Mouse (Mus musculus): Measurements from ENCODE around the gene Sugct. TPM values are rescaled to one million over a fixed set of nuclear protein-coding genes. Genes with fewer than 3 reads are reported as not detected.

Sugct gene
- polyA plus RNA-seq, 1 experiment: 1.0 TPM

GRCm38 (mm10) chr13:16938552-16939465, 756.5 kb downstream of the Sugct start:
- Histone ChIP-seq H3K79me2 (ENCODE audit: control insufficient read depth, insufficient read depth) (no peaks in the 10 kb centered on the region), H3ac (ENCODE audit: control insufficient read depth, insufficient read length) (no peak overlapping the region), H3K27me3 (ENCODE audit: control insufficient read depth, insufficient read depth, insufficient read length) (no peaks in the 10 kb centered on the region), H3K4me2 (ENCODE audit: low read depth) (no peak overlapping the region), H3K36me3 (ENCODE audit: control insufficient read depth, insufficient read depth) (no peaks in the 10 kb centered on the region), H3K4me3 (no peak overlapping the region)
- no peak for TF ChIP-seq REST (IDR thresholded peaks at IDR 0.05; ENCODE audit: insufficient read depth, insufficient read length)

- no peak overlapping the region for H3K4me3 ChIP-seq
- TF ChIP-seq SRF (IDR thresholded peaks at IDR 0.05; ENCODE audit: control insufficient read depth, insufficient read length, low read depth) (no peak), TCF12 (IDR thresholded peaks at IDR 0.05; ENCODE audit: insufficient read depth, poor library complexity, severe bottlenecking) (no peak), E2F4 (IDR thresholded peaks at IDR 0.05; ENCODE audit: insufficient read depth) (no peak), MYOD1 (IDR thresholded peaks at IDR 0.05; ENCODE audit: control insufficient read depth in 1 of 3, insufficient read length in 2 of 3, low read depth in 2 of 3) (no peak), MYOG (IDR thresholded peaks at IDR 0.05; ENCODE audit: control insufficient read depth in 1 of 3, insufficient read depth in 1 of 3, insufficient read length in 2 of 3, low read depth in 2 of 3) (no peak), CEBPB (IDR thresholded peaks at IDR 0.05; ENCODE audit: insufficient read depth, poor library complexity, severe bottlenecking) (no peak), POLR2AphosphoS2 (IDR thresholded peaks at IDR 0.05; ENCODE audit: insufficient read length, low read depth) (no peak), POLR2A (IDR thresholded peaks at IDR 0.05; ENCODE audit: insufficient read length, low read depth) (no peak), TCF3 (IDR thresholded peaks at IDR 0.05; ENCODE audit: insufficient read length, low read depth) (no peak), MAX (IDR thresholded peaks at IDR 0.05; ENCODE audit: low read depth) (no peak), USF1 (IDR thresholded peaks at IDR 0.05; ENCODE audit: low read depth) (no peak), REST (IDR thresholded peaks at IDR 0.05; ENCODE audit: insufficient read depth, insufficient read length) (no peak)
- H3K79me2 ChIP-seq (ENCODE audit: control insufficient read depth, insufficient read depth): no peaks in the 10 kb centered on the region
- H3ac ChIP-seq (ENCODE audit: control insufficient read depth, insufficient read length): no peak overlapping the region
- no peaks in the 10 kb centered on the region for H3K36me3 ChIP-seq (ENCODE audit: control insufficient read depth, insufficient read depth)
- no peak overlapping the region for H3K4me2 ChIP-seq (ENCODE audit: low read depth)
- H3K27me3 ChIP-seq (ENCODE audit: control insufficient read depth, insufficient read depth, insufficient read length): no peaks in the 10 kb centered on the region
Observed at GRCm38 (mm10) chr13:16937422-16938202, 757.7 kb downstream of the Sugct start.

DNA sequence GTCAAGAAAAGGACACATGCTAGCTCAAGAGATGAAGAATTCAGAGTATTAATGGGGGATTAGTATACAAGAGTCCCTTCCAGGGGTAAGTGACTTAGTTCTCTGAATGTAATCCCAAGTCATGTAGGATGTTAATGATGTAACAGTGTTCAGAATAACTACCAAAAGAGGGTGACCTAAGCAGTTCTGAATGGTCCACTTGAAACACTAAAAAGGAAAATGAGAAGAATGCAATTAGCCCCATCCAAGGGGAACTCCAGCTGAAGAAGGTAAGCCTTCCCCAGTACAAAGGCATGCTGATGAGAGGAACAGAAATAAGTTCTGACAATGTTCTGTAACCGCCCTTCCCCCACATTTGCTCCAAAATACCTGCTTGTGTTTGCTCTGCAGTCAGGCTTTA, 760.3 kb downstream of the Sugct start:
- H3K79me2 ChIP-seq (ENCODE audit: control insufficient read depth, insufficient read depth): no peaks in the 10 kb centered on the region
- TF ChIP-seq REST (IDR thresholded peaks at IDR 0.05; ENCODE audit: insufficient read depth, insufficient read length) (no peak), POLR2AphosphoS2 (IDR thresholded peaks at IDR 0.05; ENCODE audit: insufficient read length, low read depth) (no peak), CEBPB (IDR thresholded peaks at IDR 0.05; ENCODE audit: insufficient read depth, poor library complexity, severe bottlenecking) (no peak), MYOG (IDR thresholded peaks at IDR 0.05; ENCODE audit: control insufficient read depth in 1 of 3, insufficient read depth in 1 of 3, insufficient read length in 2 of 3, low read depth in 2 of 3) (no peak), MYOD1 (IDR thresholded peaks at IDR 0.05; ENCODE audit: control insufficient read depth in 1 of 3, insufficient read length in 2 of 3, low read depth in 2 of 3) (no peak), USF1 (IDR thresholded peaks at IDR 0.05; ENCODE audit: low read depth) (no peak), MAX (IDR thresholded peaks at IDR 0.05; ENCODE audit: low read depth) (no peak), POLR2A (IDR thresholded peaks at IDR 0.05; ENCODE audit: insufficient read length, low read depth) (no peak), SRF (IDR thresholded peaks at IDR 0.05; ENCODE audit: control insufficient read depth, insufficient read length, low read depth) (no peak), E2F4 (IDR thresholded peaks at IDR 0.05; ENCODE audit: insufficient read depth) (no peak), TCF3 (IDR thresholded peaks at IDR 0.05; ENCODE audit: insufficient read length, low read depth) (no peak), TCF12 (IDR thresholded peaks at IDR 0.05; ENCODE audit: insufficient read depth, poor library complexity, severe bottlenecking) (no peak)

DNA sequence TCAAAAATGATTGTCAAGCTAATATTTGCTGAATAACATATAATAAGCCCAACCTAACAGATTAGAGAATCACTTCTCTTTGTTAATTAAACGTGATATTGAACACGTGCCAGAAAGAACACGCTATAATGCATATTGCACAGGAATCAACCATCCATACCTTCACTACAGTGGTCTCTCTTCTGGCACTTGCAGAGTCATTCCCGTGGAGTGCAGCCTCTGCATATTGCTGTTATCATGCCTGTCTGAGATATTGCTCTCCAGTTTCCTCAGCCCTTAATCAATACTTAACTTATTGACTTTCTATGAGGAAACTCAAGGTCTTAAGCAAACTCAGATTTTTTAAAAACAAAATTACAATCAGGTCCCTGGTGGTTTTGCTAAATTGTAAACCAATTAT, 761.8 kb downstream of the Sugct start:
- H3K27me3 ChIP-seq (ENCODE audit: control insufficient read depth, insufficient read depth, insufficient read length): no peaks in the 10 kb centered on the region
- no peaks in the 10 kb centered on the region for H3K79me2 ChIP-seq (ENCODE audit: control insufficient read depth, insufficient read depth)
- no peak for TF ChIP-seq TCF12 (IDR thresholded peaks at IDR 0.05; ENCODE audit: insufficient read depth, poor library complexity, severe bottlenecking)
- no peak for TF ChIP-seq MAX (IDR thresholded peaks at IDR 0.05; ENCODE audit: low read depth)
- no peak for TF ChIP-seq MYOG (IDR thresholded peaks at IDR 0.05; ENCODE audit: control insufficient read depth in 1 of 3, insufficient read depth in 1 of 3, insufficient read length in 2 of 3, low read depth in 2 of 3)
- no peak for TF ChIP-seq TCF3 (IDR thresholded peaks at IDR 0.05; ENCODE audit: insufficient read length, low read depth)
- no peak for TF ChIP-seq POLR2A (IDR thresholded peaks at IDR 0.05; ENCODE audit: insufficient read length, low read depth)
- no peak for TF ChIP-seq REST (IDR thresholded peaks at IDR 0.05; ENCODE audit: insufficient read depth, insufficient read length)
- TF ChIP-seq SRF (IDR thresholded peaks at IDR 0.05; ENCODE audit: control insufficient read depth, insufficient read length, low read depth): no peak
- TF ChIP-seq CEBPB (IDR thresholded peaks at IDR 0.05; ENCODE audit: insufficient read depth, poor library complexity, severe bottlenecking): no peak
- TF ChIP-seq USF1 (IDR thresholded peaks at IDR 0.05; ENCODE audit: low read depth): no peak
- no peak for TF ChIP-seq E2F4 (IDR thresholded peaks at IDR 0.05; ENCODE audit: insufficient read depth)
- no peak for TF ChIP-seq MYOD1 (IDR thresholded peaks at IDR 0.05; ENCODE audit: control insufficient read depth in 1 of 3, insufficient read length in 2 of 3, low read depth in 2 of 3)
- TF ChIP-seq POLR2AphosphoS2 (IDR thresholded peaks at IDR 0.05; ENCODE audit: insufficient read length, low read depth): no peak
- no peak overlapping the region for H3K4me3 ChIP-seq
- no peak overlapping the region for H3ac ChIP-seq (ENCODE audit: control insufficient read depth, insufficient read length)
- no peaks in the 10 kb centered on the region for H3K36me3 ChIP-seq (ENCODE audit: control insufficient read depth, insufficient read depth)
- H3K4me2 ChIP-seq (ENCODE audit: low read depth): no peak overlapping the region

More for the DNA sequence above, 760.3 kb downstream of the Sugct start:
- Histone ChIP-seq H3K4me3 (no peak overlapping the region), H3K27me3 (ENCODE audit: control insufficient read depth, insufficient read depth, insufficient read length) (no peaks in the 10 kb centered on the region), H3K4me2 (ENCODE audit: low read depth) (no peak overlapping the region), H3ac (ENCODE audit: control insufficient read depth, insufficient read length) (no peak overlapping the region), H3K36me3 (ENCODE audit: control insufficient read depth, insufficient read depth) (no peaks in the 10 kb centered on the region)
